Mouse (Mus musculus) megakaryocyte-erythroid progenitor cell, adult 5-6 weeks (primary cell): Measurements from ENCODE around the gene Pifo. TPM values are rescaled to one million over a fixed set of nuclear protein-coding genes. Genes with fewer than 3 reads are reported as not detected.

ENCODE experiments used
- ATAC-seq: replicated peaks from 2 replicates; pipeline ENCODE4 v1.8.0; 2016; ENCODE audit warnings: mild to moderate bottlenecking, inconsistent platforms; ENCODE audit not compliant: severe bottlenecking, poor library complexity, low FRiP score, low TSS enrichment
- total RNA-seq, 2 experiments: library from RNA; stranded (forward) in 1 of 2; stranded (reverse) in 1 of 2; fragments of 200-1000, 215-1000 nt in 1 of 2; fragments of >200 nt in 1 of 2; fragmentation: Nextera tagmentation in 1 of 2; gene quantifications; 2 replicates each; pipeline ENCODE4 v1.2.3; 2014 to 2017

Gene Pifo
- total RNA-seq, 2 experiments from 2014 or later, result not detected

- peak; percentile 90 for ATAC-seq
Measured at GRCm38 (mm10) chr3:105958974-105959580, 55.4 kb downstream of the Pifo start, which contains the start of gene Wdr77. Gene Wdr77, plus strand, starts transcription at chr3:105959369.

- ATAC-seq, result no peak
Measured at GRCm38 (mm10) chr3:105958204-105958603, 56.2 kb downstream of the Pifo start.

DNA sequence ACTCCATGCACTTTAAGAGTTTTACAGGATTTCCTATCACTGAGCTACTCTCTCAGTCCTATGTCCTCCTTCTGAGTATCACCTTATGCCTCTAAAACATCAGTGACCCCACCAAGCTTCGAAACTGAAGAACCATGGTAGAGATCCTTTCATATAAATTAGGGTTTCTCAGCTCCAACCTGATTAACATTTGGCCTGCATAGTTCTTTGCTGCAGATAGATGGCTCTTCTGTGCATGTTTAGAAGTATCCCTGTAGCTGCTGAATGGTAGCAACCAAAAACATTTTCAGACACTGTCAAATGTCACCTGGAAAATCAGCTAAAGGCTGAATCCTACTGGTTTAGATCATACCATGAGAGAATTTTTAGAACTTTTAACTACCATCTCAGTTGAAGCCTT is 57.2 kb downstream of the Pifo start:
- ATAC-seq, result no peak

DNA sequence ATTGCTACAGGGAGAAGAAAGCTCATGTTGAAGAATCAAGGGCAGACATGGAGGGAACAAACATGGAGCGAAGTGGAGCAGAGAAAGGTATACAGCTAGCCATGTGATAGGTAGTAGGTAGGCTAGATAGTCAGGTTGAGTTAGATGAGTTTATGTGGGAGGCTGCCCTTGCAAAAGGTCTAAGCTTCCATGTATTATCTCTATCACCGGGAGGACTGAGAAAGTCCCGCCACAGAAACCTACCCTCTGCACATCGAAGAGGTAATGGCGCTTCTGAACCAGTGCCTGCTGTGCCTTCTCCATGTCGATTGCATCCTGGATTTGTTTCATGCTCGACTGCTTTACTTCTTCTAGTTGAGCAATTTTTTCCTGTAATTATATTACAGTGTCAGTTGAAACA is 63.1 kb downstream of the Pifo start:
- ATAC-seq, result no peak

Other genes starting within 250 kb of the Pifo start
- 70.6 and 73.8 TPM in 2 replicates for gene Rap1a, start 213.3 kb downstream of the Pifo start, total RNA-seq (2014; fragmentation: Nextera tagmentation)
- 91.7 and 119 TPM in 2 replicates for gene Rap1a, start 213.3 kb downstream of the Pifo start, total RNA-seq (2017)
- gene Adora3, start 143.8 kb downstream of the Pifo start, total RNA-seq (2014; fragmentation: Nextera tagmentation), result not detected in 2 replicates
- gene Adora3, start 143.8 kb downstream of the Pifo start, total RNA-seq (2017), result not detected in 2 replicates
- not detected in 2 replicates for gene Tmigd3, start 143.7 kb downstream of the Pifo start, total RNA-seq (2014; fragmentation: Nextera tagmentation)
- gene Tmigd3, start 143.7 kb downstream of the Pifo start, total RNA-seq (2017), result not detected in 2 replicates
- 0.35 and 2.8 TPM in 2 replicates for gene I830077J02Rik, start 82.0 kb downstream of the Pifo start, total RNA-seq (2014; fragmentation: Nextera tagmentation)
- gene I830077J02Rik, start 82.0 kb downstream of the Pifo start, total RNA-seq (2017), result 0.52 and 8.0 TPM in 2 replicates
- 77.7 and 84.6 TPM in 2 replicates for gene Wdr77, start 55.3 kb downstream of the Pifo start, total RNA-seq (2014; fragmentation: Nextera tagmentation)
- gene Wdr77, start 55.3 kb downstream of the Pifo start, total RNA-seq (2017), result 37.0 and 37.9 TPM in 2 replicates
- gene Atp5f1, start 54.5 kb downstream of the Pifo start, total RNA-seq (2014; fragmentation: Nextera tagmentation), result 376 and 381 TPM in 2 replicates
- gene Atp5f1, start 54.5 kb downstream of the Pifo start, total RNA-seq (2017), result 527 and 581 TPM in 2 replicates
- 5.9 and 7.8 TPM in 2 replicates for gene Ovgp1, start 40.9 kb downstream of the Pifo start, total RNA-seq (2014; fragmentation: Nextera tagmentation)
- gene Ovgp1, start 40.9 kb downstream of the Pifo start, total RNA-seq (2017), result 2.4 and 7.4 TPM in 2 replicates
- not detected in 2 replicates for gene Chil5, start 18.2 kb upstream of the Pifo start, total RNA-seq (2014; fragmentation: Nextera tagmentation)
- not detected in 2 replicates for gene Chil5, start 18.2 kb upstream of the Pifo start, total RNA-seq (2017)
- not detected in 2 replicates for gene Chia1, start 98.6 kb upstream of the Pifo start, total RNA-seq (2014; fragmentation: Nextera tagmentation)
- not detected in 2 replicates for gene Chia1, start 98.6 kb upstream of the Pifo start, total RNA-seq (2017)
- gene Chil3, start 152.9 kb upstream of the Pifo start, total RNA-seq (2014; fragmentation: Nextera tagmentation), result 47.1 TPM in 1 of 2 replicates, not detected in the other
- gene Chil3, start 152.9 kb upstream of the Pifo start, total RNA-seq (2017), result 3.2 and 10.7 TPM in 2 replicates
- not detected in 2 replicates for gene Chil4, start 204.9 kb upstream of the Pifo start, total RNA-seq (2014; fragmentation: Nextera tagmentation)
- not detected in 2 replicates for gene Chil4, start 204.9 kb upstream of the Pifo start, total RNA-seq (2017)